Mouse (Mus musculus): Measurements from ENCODE around the gene Ttll7. TPM values are rescaled to one million over a fixed set of nuclear protein-coding genes. Genes with fewer than 3 reads are reported as not detected.

The Ttll7 gene
- total and polyA plus RNA-seq, 2 experiments = 0.21 to 1.8 TPM

GRCm38 (mm10) chr3:146857373-146857772 is 5.2 kb downstream of the Ttll7 start:
- 89% methylated on average over 10 of the region's 10 CpGs for WGBS
- Histone ChIP-seq H3K79me2 (ENCODE audit: control insufficient read depth, insufficient read depth, low read length) (no peaks in the 10 kb centered on the region), H3K36me3 (ENCODE audit: control insufficient read depth, insufficient read depth, low read length) (no peaks in the 10 kb centered on the region)

GRCm38 (mm10) chr3:146860308-146860707 is 8.1 kb downstream of the Ttll7 start:
- Histone ChIP-seq H3K4me3 (ENCODE audit: insufficient read depth, low read depth, low read length) (no peak overlapping the region), H3K27me3 (ENCODE audit: control insufficient read depth, insufficient read depth, low read length) (no peaks in the 10 kb centered on the region), H3K27ac (replicated peaks; ENCODE audit: insufficient read depth, low read depth, low read length) (no peak overlapping the region), H3K4me1 (ENCODE audit: control insufficient read depth, insufficient read depth, low read length) (no peaks in the 10 kb centered on the region), H3K79me2 (ENCODE audit: control insufficient read depth, insufficient read depth, low read length) (no peaks in the 10 kb centered on the region), H3K36me3 (ENCODE audit: control insufficient read depth, insufficient read depth, low read length) (no peaks in the 10 kb centered on the region), H3K9ac (ENCODE audit: low read depth, low read length) (no peak overlapping the region)
- DNase-seq (ENCODE audit: extremely low read depth, low read depth, low spot score) = no peak
- TF ChIP-seq POLR2A (IDR thresholded peaks at IDR 0.05; ENCODE audit: extremely low read depth, insufficient read depth, low read length) = no peak
- TF ChIP-seq CTCF (IDR thresholded peaks at IDR 0.05; ENCODE audit: low read depth, low read length) = no peak
- WGBS = 82% methylated on average over 2 of the region's 2 CpGs

More at GRCm38 (mm10) chr3:146857373-146857772, 5.2 kb downstream of the Ttll7 start:
- Histone ChIP-seq H3K9ac (ENCODE audit: low read depth, low read length) (no peak overlapping the region), H3K4me1 (ENCODE audit: control insufficient read depth, insufficient read depth, low read length) (no peaks in the 10 kb centered on the region; the same call in 1 of the 2 replicates), H3K27ac (replicated peaks; ENCODE audit: insufficient read depth, low read depth, low read length) (no peak overlapping the region), H3K27me3 (ENCODE audit: control insufficient read depth, insufficient read depth, low read length) (no peaks in the 10 kb centered on the region), H3K4me3 (ENCODE audit: insufficient read depth, low read depth, low read length) (no peak overlapping the region)
- no peak for DNase-seq (ENCODE audit: extremely low read depth, low read depth, low spot score)
- TF ChIP-seq POLR2A (IDR thresholded peaks at IDR 0.05; ENCODE audit: extremely low read depth, insufficient read depth, low read length) (no peak), CTCF (IDR thresholded peaks at IDR 0.05; ENCODE audit: low read depth, low read length) (no peak)

- Histone ChIP-seq H3K27ac (replicated peaks; ENCODE audit: insufficient read depth, low read depth, low read length) (no peak overlapping the region), H3K27me3 (ENCODE audit: control insufficient read depth, insufficient read depth, low read length) (no peaks in the 10 kb centered on the region), H3K4me1 (ENCODE audit: control insufficient read depth, insufficient read depth, low read length) (no peaks in the 10 kb centered on the region), H3K9ac (ENCODE audit: low read depth, low read length) (no peak overlapping the region), H3K36me3 (ENCODE audit: control insufficient read depth, insufficient read depth, low read length) (no peaks in the 10 kb centered on the region), H3K79me2 (ENCODE audit: control insufficient read depth, insufficient read depth, low read length) (no peaks in the 10 kb centered on the region), H3K4me3 (ENCODE audit: insufficient read depth, low read depth, low read length) (no peak overlapping the region)
- 37% methylated on average over 4 of the region's 4 CpGs for WGBS
- DNase-seq (ENCODE audit: extremely low read depth, low read depth, low spot score) = no peak
- TF ChIP-seq CTCF (IDR thresholded peaks at IDR 0.05; ENCODE audit: low read depth, low read length) (peak; percentile 46), POLR2A (IDR thresholded peaks at IDR 0.05; ENCODE audit: extremely low read depth, insufficient read depth, low read length) (no peak)
Observed at GRCm38 (mm10) chr3:146866563-146866962, 14.4 kb downstream of the Ttll7 start.

- no peak overlapping the region for H3K27ac ChIP-seq (replicated peaks; ENCODE audit: insufficient read depth, low read depth, low read length)
- H3K36me3 ChIP-seq (ENCODE audit: control insufficient read depth, insufficient read depth, low read length) = no peaks in the 10 kb centered on the region
- no peak overlapping the region for H3K9ac ChIP-seq (ENCODE audit: low read depth, low read length)
- no peaks in the 10 kb centered on the region; the same call in 1 of the 2 replicates for H3K4me1 ChIP-seq (ENCODE audit: control insufficient read depth, insufficient read depth, low read length)
- H3K4me3 ChIP-seq (ENCODE audit: insufficient read depth, low read depth, low read length) = no peak overlapping the region
- no peak for DNase-seq (ENCODE audit: extremely low read depth, low read depth, low spot score)
- H3K79me2 ChIP-seq (ENCODE audit: control insufficient read depth, insufficient read depth, low read length) = no peaks in the 10 kb centered on the region
- TF ChIP-seq POLR2A (IDR thresholded peaks at IDR 0.05; ENCODE audit: extremely low read depth, insufficient read depth, low read length) (no peak), CTCF (IDR thresholded peaks at IDR 0.05; ENCODE audit: low read depth, low read length) (no peak)
- 72% methylated on average over 3 of the region's 3 CpGs for WGBS
- H3K27me3 ChIP-seq (ENCODE audit: control insufficient read depth, insufficient read depth, low read length) = no peaks in the 10 kb centered on the region
Observed at GRCm38 (mm10) chr3:146871954-146872353, 19.8 kb downstream of the Ttll7 start.

GRCm38 (mm10) chr3:146875929-146876328 is 23.8 kb downstream of the Ttll7 start:
- DNase-seq (ENCODE audit: extremely low read depth, low read depth, low spot score) = peak; percentile 45
- Histone ChIP-seq H3K79me2 (ENCODE audit: control insufficient read depth, insufficient read depth, low read length) (no peaks in the 10 kb centered on the region), H3K27me3 (ENCODE audit: control insufficient read depth, insufficient read depth, low read length) (no peaks in the 10 kb centered on the region), H3K9ac (ENCODE audit: low read depth, low read length) (no peak overlapping the region), H3K4me1 (ENCODE audit: control insufficient read depth, insufficient read depth, low read length) (no peaks in the 10 kb centered on the region; the same call in 1 of the 2 replicates), H3K27ac (replicated peaks; ENCODE audit: insufficient read depth, low read depth, low read length) (no peak overlapping the region), H3K4me3 (ENCODE audit: insufficient read depth, low read depth, low read length) (no peak overlapping the region), H3K36me3 (ENCODE audit: control insufficient read depth, insufficient read depth, low read length) (no peaks in the 10 kb centered on the region)
- WGBS = 24% methylated on average over 2 of the region's 2 CpGs
- TF ChIP-seq CTCF (IDR thresholded peaks at IDR 0.05; ENCODE audit: low read depth, low read length) (no peak), POLR2A (IDR thresholded peaks at IDR 0.05; ENCODE audit: extremely low read depth, insufficient read depth, low read length) (no peak)

GRCm38 (mm10) chr3:146893931-146894330 is 41.8 kb downstream of the Ttll7 start:
- Histone ChIP-seq H3K27ac (replicated peaks; ENCODE audit: insufficient read depth, low read depth, low read length) (no peak overlapping the region), H3K4me1 (ENCODE audit: control insufficient read depth, insufficient read depth, low read length) (no peaks in the 10 kb centered on the region), H3K36me3 (ENCODE audit: control insufficient read depth, insufficient read depth, low read length) (no peaks in the 10 kb centered on the region), H3K9ac (ENCODE audit: low read depth, low read length) (no peak overlapping the region), H3K4me3 (ENCODE audit: insufficient read depth, low read depth, low read length) (no peak overlapping the region), H3K79me2 (ENCODE audit: control insufficient read depth, insufficient read depth, low read length) (no peaks in the 10 kb centered on the region), H3K27me3 (ENCODE audit: control insufficient read depth, insufficient read depth, low read length) (no peaks in the 10 kb centered on the region; the same call in 1 of the 2 replicates)
- DNase-seq (ENCODE audit: extremely low read depth, low read depth, low spot score) = no peak
- TF ChIP-seq POLR2A (IDR thresholded peaks at IDR 0.05; ENCODE audit: extremely low read depth, insufficient read depth, low read length) = no peak
- WGBS = 89% methylated on average over 13 of the region's 13 CpGs
